Mouse (Mus musculus): ENCODE data around the gene Mgat1. TPM values are rescaled to one million over a fixed set of nuclear protein-coding genes. Genes with fewer than 3 reads are reported as not detected.
A peak's percentile ranks its signal among the peaks of the same experiment; 100 is the strongest.

The Mgat1 gene
- total and polyA plus RNA-seq, 3 experiments: 67.7 to 83.2 (median 80.9) TPM

DNA sequence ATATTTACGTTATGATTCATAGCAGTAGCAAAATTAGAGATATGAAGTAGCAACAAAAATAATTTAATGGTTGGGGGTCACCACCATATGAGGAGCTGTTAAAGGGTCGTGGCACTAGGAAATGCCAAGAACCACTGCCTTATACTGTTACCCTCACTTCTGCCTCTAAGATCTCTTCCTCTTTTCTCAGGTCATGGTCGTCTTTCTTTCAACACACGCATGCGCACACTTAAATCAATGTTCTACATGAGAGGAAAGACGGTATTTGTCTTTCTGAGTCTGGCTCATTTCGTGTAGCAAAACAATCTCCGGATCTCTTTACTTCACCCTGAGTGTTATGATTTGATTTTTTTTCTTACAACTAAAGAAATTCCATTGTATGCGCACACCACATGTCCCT is 25.8 kb downstream of the Mgat1 start:
- DNase-seq (ENCODE audit: extremely low read depth): no peak
- no peak for TF ChIP-seq MAFK (IDR thresholded peaks at IDR 0.05; ENCODE audit: insufficient replicate concordance, low read length)
- no peak for TF ChIP-seq SMC3 (IDR thresholded peaks at IDR 0.05; ENCODE audit: low read depth, low read length)
- TF ChIP-seq IRF4 (IDR thresholded peaks at IDR 0.05; ENCODE audit: low read depth, low read length): no peak
- TF ChIP-seq POLR2AphosphoS2 (IDR thresholded peaks at IDR 0.05; ENCODE audit: low read depth, low read length): no peak
- no peak for TF ChIP-seq POLR2A (IDR thresholded peaks at IDR 0.05; ENCODE audit: low read depth, low read length)
- TF ChIP-seq RAD21 (IDR thresholded peaks at IDR 0.05; ENCODE audit: low read depth, low read length): no peak
- no peak for TF ChIP-seq MXI1 (IDR thresholded peaks at IDR 0.05; ENCODE audit: low read depth, low read length)
- no peak for TF ChIP-seq MAX (IDR thresholded peaks at IDR 0.05; ENCODE audit: low read length)
- TF ChIP-seq UBTF (IDR thresholded peaks at IDR 0.05; ENCODE audit: low read depth, low read length): no peak
- no peak for TF ChIP-seq NRF1 (IDR thresholded peaks at IDR 0.05; ENCODE audit: low read depth, low read length)
- no peak for TF ChIP-seq KAT2A (IDR thresholded peaks at IDR 0.05; ENCODE audit: insufficient replicate concordance, low read length)
- no peak for TF ChIP-seq ZKSCAN1 (IDR thresholded peaks at IDR 0.05; ENCODE audit: borderline replicate concordance, low read depth, low read length)
- no peak for TF ChIP-seq CTCF (conservative IDR thresholded peaks at IDR 0.05 in 1 of 2, IDR thresholded peaks at IDR 0.05 in 1 of 2; ENCODE audit: low read depth in 2 of 2, low read length in 2 of 2)
- TF ChIP-seq USF2 (conservative IDR thresholded peaks at IDR 0.05; ENCODE audit: low read depth, low read length): no peak
- TF ChIP-seq JUND (conservative IDR thresholded peaks at IDR 0.05; ENCODE audit: low read depth, low read length): no peak
- no peak for TF ChIP-seq GABPA (IDR thresholded peaks at IDR 0.05; ENCODE audit: insufficient replicate concordance, low read depth, low read length)
- no peak for TF ChIP-seq TCF12 (IDR thresholded peaks at IDR 0.05; ENCODE audit: low read depth, low read length)
- no peak for TF ChIP-seq E2F4 (IDR thresholded peaks at IDR 0.05; ENCODE audit: insufficient replicate concordance, low read depth, low read length)
- Histone ChIP-seq H3K4me3 (replicated peaks in 1 of 3; ENCODE audit: low read depth in 2 of 3, low read length in 2 of 3, poor library complexity in 1 of 3) (no peak overlapping the region), H3K27ac (ENCODE audit: insufficient read depth, low read depth) (no peak overlapping the region), H3K4me2 (ENCODE audit: insufficient read depth, low read depth, poor library complexity, severe bottlenecking) (no peak overlapping the region), H3K79me2 (replicated peaks; ENCODE audit: control insufficient read depth, extremely low read depth, insufficient read depth, poor library complexity, severe bottlenecking) (no peaks in the 10 kb centered on the region), H3K27me3 (replicated peaks) (no peaks in the 10 kb centered on the region), H3K4me1 (ENCODE audit: control insufficient read depth in 1 of 2, insufficient read depth in 2 of 2) (peaks cover 0 to 3% of the 10 kb centered on the region in 2 experiments; a peak in 2 of 4 replicates), H3K9ac (ENCODE audit: insufficient read depth, low read depth) (no peak overlapping the region), H3K36me3 (replicated peaks in 1 of 2; ENCODE audit: control insufficient read depth in 1 of 2, insufficient read depth in 1 of 2, low read length in 1 of 2) (peaks cover 12 to 26% of the 10 kb centered on the region in 2 experiments), H3K9me3 (replicated peaks; ENCODE audit: low read length) (no peaks in the 10 kb centered on the region)
- dilution Hi-C loops (cut with MboI; ENCODE audit: extremely low pct_ligation_motif_present, extremely low pct_unique_long_range_greater_than_20kb, low sequenced_read_pairs): no loop called here
- in situ Hi-C loops (cut with MboI; ENCODE audit: low pct_ligation_motif_present, low pct_unique_long_range_greater_than_20kb, low sequenced_read_pairs): loop anchor here (10.0 to 25.0 kb wide), 2 partner anchors 157 to 485 kb away; partner anchors contain the start of gene Olfr1396

GRCm38 (mm10) chr11:49270368-49270767 is 26.4 kb downstream of the Mgat1 start:
- TF ChIP-seq TBP (conservative IDR thresholded peaks at IDR 0.05; ENCODE audit: low read depth, low read length) (peak; percentile 51; the same call in 1 of the 2 replicates), CHD2 (IDR thresholded peaks at IDR 0.05; ENCODE audit: low read length) (no peak)
- no peak overlapping the region for H3K4me3 ChIP-seq (replicated peaks in 1 of 3; ENCODE audit: low read depth in 2 of 3, low read length in 2 of 3, poor library complexity in 1 of 3)
- H3K36me3 ChIP-seq (replicated peaks in 1 of 2; ENCODE audit: control insufficient read depth in 1 of 2, insufficient read depth in 1 of 2, low read length in 1 of 2): peaks cover 7 to 20% of the 10 kb centered on the region in 2 experiments
- H3K79me2 ChIP-seq (replicated peaks; ENCODE audit: control insufficient read depth, extremely low read depth, insufficient read depth, poor library complexity, severe bottlenecking): no peaks in the 10 kb centered on the region
- dilution Hi-C loops (cut with MboI; ENCODE audit: extremely low pct_ligation_motif_present, extremely low pct_unique_long_range_greater_than_20kb, low sequenced_read_pairs): no loop called here
- H3K27ac ChIP-seq (ENCODE audit: insufficient read depth, low read depth): no peak overlapping the region
- H3K4me2 ChIP-seq (ENCODE audit: insufficient read depth, low read depth, poor library complexity, severe bottlenecking): no peak overlapping the region
- H3K27me3 ChIP-seq (replicated peaks): no peaks in the 10 kb centered on the region
- no peak overlapping the region for H3K9ac ChIP-seq (ENCODE audit: insufficient read depth, low read depth)
- no peaks in the 10 kb centered on the region for H3K9me3 ChIP-seq (replicated peaks; ENCODE audit: low read length)
- in situ Hi-C loops (cut with MboI; ENCODE audit: low pct_ligation_motif_present, low pct_unique_long_range_greater_than_20kb, low sequenced_read_pairs): loop anchor here (25.0 kb wide), 1 partner anchor 158 kb away; the partner anchor contains the start of gene Olfr1396
- DNase-seq (ENCODE audit: extremely low read depth): no peak
- peaks cover 0 to 3% of the 10 kb centered on the region in 2 experiments; a peak in 2 of 4 replicates for H3K4me1 ChIP-seq (ENCODE audit: control insufficient read depth in 1 of 2, insufficient read depth in 2 of 2)
